Mouse (Mus musculus) heart, postnatal 14 days (tissue): ENCODE data around the gene Trim54. TPM values are rescaled to one million over a fixed set of nuclear protein-coding genes. Genes with fewer than 3 reads are reported as not detected.
A peak's percentile ranks its signal among the peaks of the same experiment; 100 is the strongest.

Source experiments
- DNase-seq, 2 experiments: peaks; one replicate each; pipeline ENCODE4 v3.0.0; 2021 to 2022
- intact Hi-C: fragments of 180-260 bp; cut with DNase I; formaldehyde crosslinking; loops from one replicate; pipeline ENCODE4 v1.15.1; 2025
- long read RNA-seq, 2 experiments: library from polyadenylated mRNA; stranded (forward); transcript quantifications; one replicate each; pipeline ENCODE4 v2.0.0; 2021
- total RNA-seq, 2 experiments: library from RNA; stranded (reverse); gene quantifications; 2 replicates each; pipeline ENCODE4 v1.2.3; 2021

The Trim54 gene
- total RNA-seq = 100 to 1,000 TPM; 102 to 129 TPM
- long read RNA-seq, experiment 1, transcript Trim54-201 (9 exons, 1,434 nt) = major isoform, 190 of 200 reads
- long read RNA-seq, experiment 1, partial matches to known transcripts = 3 of 200 reads
- long read RNA-seq, experiment 1, other reads (novel, unspliced or antisense) = 7 of 200 reads
- long read RNA-seq, experiment 2, transcript Trim54-201 (9 exons, 1,434 nt) = major isoform, 129 of 137 reads
- long read RNA-seq, experiment 2, partial matches to known transcripts = 2 of 137 reads
- long read RNA-seq, experiment 2, other reads (novel, unspliced or antisense) = 6 of 137 reads

- DNase-seq = peak; percentile 18 to 40
- intact Hi-C loops = no loop called here
Measured at GRCm38 (mm10) chr5:31116354-31116753, at the start of gene Trim54. Trim54 (plus strand) TSS chr5:31116712.

DNA sequence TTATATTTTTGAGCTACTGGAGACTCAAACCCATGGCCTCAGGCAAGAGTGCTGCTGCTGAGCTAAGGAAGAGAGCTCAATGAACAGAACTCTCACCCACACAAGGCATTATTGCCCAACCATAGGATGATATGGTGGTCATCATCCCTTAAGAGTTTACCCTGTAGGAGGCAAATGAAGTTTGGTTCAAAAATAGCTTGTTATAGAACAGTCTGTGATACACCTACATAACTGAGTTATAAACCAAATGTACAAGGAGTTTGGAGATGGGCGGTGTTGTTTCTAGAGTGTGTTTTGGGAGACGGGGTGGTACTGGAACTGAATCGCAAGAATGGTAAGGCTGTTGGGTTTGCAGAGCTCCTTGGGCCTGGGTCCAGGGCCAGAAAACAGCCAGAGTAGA, 46.7 kb upstream of the Trim54 start:
- DNase-seq = no peak
- intact Hi-C loops = no loop called here

GRCm38 (mm10) chr5:31071059-31071458, 45.5 kb upstream of the Trim54 start:
- DNase-seq = no peak
- intact Hi-C loops = no loop called here

DNA sequence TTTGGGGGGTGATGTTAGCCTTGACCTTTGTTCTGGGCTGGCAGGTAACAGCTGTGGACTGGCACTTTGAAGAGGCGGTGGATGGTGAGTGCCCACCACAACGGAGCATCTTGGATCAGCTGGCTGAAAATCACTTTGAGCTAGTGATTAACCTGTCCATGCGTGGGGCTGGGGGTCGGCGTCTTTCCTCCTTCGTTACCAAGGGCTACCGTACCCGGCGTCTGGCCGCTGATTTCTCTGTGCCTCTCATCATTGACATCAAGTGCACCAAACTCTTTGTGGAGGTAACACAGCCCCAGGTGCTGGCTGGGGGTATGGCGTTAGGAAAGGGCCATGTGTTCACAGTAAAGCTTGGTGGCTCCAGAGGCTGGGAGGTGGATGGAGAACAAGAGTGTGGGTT, 44.7 kb upstream of the Trim54 start:
- DNase-seq = no peak
- intact Hi-C loops = no loop called here

DNA sequence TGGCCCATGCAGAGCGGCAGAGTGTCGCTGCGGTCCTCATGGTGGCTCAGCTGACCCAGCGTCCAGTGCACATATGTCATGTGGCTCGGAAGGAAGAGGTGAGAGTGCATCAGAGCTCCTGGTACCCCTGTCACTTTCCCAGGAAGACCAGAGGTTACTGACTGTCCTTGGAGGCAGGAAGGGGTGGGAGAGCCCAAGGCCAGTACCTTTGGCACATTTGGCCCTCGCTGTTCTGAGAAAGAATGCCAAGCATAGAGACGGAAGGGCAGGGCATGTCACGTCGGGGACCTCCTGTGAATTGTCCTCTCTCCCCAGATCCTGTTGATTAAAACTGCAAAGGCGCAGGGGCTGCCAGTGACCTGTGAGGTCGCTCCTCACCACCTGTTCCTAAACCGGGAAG, 43.3 kb upstream of the Trim54 start:
- intact Hi-C loops = no loop called here
- DNase-seq = no peak

DNA sequence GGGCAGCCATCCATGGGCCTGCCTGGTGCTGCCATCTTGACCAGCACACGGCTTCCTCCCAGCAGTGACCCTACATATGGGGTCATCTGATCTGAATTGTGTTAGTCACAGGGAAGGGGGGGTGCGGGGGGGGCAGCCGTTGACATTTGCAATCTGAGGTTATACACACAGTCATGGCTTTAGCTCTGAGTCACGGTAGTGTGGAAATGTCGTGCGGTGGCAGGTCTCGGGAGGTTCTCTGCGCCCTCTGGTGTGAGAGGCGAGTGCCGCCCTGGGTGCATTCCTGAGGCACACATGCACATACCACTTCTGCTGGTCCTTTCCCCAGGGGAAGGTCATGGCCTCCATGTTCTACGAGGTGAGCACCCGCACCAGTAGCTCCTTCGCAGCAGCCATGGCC, 40.2 kb upstream of the Trim54 start:
- intact Hi-C loops = no loop called here
- DNase-seq = no peak

DNA sequence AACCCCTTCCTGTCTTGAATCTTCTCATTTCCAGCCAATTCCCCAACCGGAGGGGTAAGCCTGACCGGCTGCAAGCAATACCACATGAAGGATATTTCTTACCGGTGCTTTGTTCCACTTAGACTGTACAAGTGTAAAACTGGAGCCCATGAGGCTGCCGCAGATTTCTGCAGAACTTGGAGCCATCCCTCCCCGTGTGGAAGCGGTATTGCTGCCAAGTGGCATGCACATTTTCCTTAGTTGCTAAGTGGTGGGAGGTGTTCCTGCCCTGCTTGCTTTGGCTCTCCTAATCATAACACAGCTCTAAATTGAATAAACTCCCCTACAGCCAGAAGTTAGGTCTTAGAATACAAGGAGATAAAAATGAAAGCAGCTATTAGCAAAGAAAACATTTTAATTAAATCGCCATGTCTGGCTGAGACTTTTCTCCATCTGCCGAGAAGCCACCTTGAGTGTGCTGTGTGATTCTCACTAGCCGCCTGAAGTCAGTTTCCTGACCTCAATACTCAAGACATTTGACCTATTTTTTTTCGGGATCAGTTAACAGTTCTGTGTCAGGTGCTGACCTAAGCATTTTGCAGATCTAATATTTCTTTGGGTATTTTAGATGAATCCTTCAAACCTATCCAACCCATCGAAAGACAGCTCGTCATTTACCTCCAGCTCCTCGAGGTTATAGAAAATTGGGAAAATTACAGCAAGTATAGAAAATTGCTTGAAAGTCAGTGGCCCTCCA, 36.3 kb upstream of the Trim54 start:
- intact Hi-C loops = loop anchor here (2.0 kb wide), 1 partner anchor 31 kb away; no protein-coding TSS in a partner anchor
- no peak for DNase-seq

- intact Hi-C loops = loop anchor here (2.0 kb wide), 1 partner anchor 30 kb away; no protein-coding TSS in a partner anchor
Measured at GRCm38 (mm10) chr5:31080795-31081164, 35.7 kb upstream of the Trim54 start.

DNA sequence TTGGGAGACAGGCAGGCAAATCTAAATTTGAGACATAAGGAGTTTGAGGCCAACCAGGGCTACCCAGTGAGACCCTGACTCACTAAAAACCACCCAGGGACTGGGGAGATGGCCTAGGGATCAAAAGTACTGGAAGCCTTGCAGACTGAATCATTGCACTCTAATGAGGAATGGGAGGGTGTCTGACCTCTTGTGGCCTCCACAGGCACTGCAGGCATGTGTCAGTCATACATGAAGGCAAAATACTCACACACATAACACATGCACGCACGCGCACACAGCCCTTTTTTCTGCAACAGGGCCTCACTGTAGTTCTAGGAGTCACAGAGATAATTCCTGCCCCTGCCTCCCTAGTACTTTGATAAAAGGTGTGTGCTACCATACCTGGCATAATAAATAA, 35.1 kb upstream of the Trim54 start:
- intact Hi-C loops = loop anchor here (2.0 kb wide), 1 partner anchor 29 kb away; no protein-coding TSS in a partner anchor
- peak in 1 of 2 experiments; percentile 63 for DNase-seq

More at GRCm38 (mm10) chr5:31080795-31081164, 35.7 kb upstream of the Trim54 start:
- no peak for DNase-seq

GRCm38 (mm10) chr5:31082355-31082754, 34.2 kb upstream of the Trim54 start:
- intact Hi-C loops = no loop called here
- DNase-seq = peak; percentile 65 to 83

- no peak for DNase-seq
- intact Hi-C loops = no loop called here
Measured at GRCm38 (mm10) chr5:31082935-31083625, 33.4 kb upstream of the Trim54 start.

GRCm38 (mm10) chr5:31083949-31084348, 32.6 kb upstream of the Trim54 start:
- intact Hi-C loops = no loop called here

GRCm38 (mm10) chr5:31086606-31087005, 29.9 kb upstream of the Trim54 start:
- intact Hi-C loops = no loop called here
- DNase-seq = no peak

More at GRCm38 (mm10) chr5:31083949-31084348, 32.6 kb upstream of the Trim54 start:
- no peak for DNase-seq

- intact Hi-C loops = no loop called here
- DNase-seq = no peak
Measured at GRCm38 (mm10) chr5:31087131-31087530, 29.4 kb upstream of the Trim54 start.

DNA sequence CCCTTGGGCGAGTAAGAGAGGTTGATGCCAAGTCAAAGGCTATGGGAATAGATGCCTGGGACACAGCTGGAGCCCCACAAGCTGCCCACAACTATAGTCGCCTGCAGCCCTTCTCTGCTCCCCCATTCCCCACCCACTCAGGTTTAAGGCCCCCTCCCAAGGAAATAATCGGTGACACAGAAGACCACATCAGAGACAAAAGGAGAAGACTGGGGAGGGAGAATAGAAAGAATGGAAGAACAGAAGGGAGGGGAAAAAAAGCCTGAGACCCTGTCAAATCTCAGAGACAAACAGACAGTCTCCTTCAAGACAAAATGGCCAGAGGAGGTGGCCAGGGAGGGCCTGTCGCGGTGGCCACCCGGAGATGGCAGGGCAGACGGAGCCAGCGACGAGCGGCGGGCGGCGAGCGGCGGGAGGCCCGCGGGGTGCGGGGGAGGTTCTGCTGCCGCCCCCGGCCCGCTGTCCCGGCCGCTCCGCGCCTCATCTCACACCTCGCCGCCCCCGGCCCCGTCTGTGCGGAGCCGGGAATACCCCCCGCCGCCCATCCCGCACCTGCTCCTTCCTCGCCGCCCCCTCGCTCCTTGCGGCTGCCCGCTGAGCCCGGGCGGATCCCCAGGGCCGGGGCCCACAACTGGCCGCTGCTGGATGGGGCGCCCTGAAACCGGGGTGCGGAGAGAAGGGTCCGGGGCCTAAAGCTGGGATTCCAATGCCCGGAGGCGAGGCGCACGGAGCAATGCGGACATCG, 24.1 kb upstream of the Trim54 start:
- intact Hi-C loops = no loop called here
- no peak for DNase-seq

DNA sequence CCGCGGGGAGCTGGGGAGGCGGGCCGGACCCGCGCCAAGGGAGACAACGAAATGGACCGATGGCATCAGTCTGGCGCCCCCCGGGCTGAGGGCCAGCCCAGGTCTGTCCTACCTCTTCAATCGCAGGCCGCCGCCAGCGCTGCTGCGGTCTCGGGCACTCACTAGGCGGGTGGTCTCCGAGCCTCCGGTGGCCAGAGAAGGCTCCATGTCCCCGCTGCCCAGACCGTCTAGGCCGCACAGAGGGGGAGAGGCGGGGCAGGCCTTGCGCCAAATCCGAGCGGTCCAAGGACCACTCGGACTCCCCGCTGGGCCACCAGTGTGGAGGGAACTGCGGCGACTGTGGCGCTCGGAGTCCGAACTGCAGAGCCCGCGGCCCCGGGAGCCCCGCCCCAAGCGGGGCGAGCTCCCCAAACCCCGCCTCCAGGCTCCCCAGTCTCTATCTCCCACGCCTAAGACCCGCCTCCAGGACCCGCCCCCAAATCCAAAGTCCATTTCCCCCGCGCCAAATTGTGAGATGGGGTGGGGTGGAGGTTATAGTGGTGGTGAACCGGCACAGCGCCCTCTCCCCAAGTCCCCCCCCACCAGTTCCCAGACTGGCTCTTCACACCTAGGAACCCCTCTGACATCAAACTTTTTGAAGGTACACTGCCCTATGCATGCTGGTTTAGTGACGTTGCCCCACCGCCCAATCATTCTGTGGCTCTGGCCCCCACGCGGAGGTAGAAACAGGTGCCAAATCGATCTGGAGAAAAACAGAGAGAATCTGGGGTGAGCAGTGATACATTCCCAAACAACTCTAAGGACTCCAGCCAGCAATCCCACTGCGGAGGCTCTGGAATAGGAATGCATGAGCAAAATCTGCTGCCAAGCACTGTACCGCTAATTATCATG, 23.1 kb upstream of the Trim54 start:
- peak in 1 of 2 experiments; percentile 47 for DNase-seq
- intact Hi-C loops = no loop called here

- DNase-seq = no peak
- intact Hi-C loops = no loop called here
Measured at GRCm38 (mm10) chr5:31094100-31094798, 22.3 kb upstream of the Trim54 start.

GRCm38 (mm10) chr5:31094799-31095691, 21.5 kb upstream of the Trim54 start:
- intact Hi-C loops = no loop called here
- peak; percentile 59 to 66 for DNase-seq
